Mouse (Mus musculus) CD4-positive naive resting alpha-beta T cell, adult 76 days (primary cell): ENCODE data around the gene Gm11595. TPM values are rescaled to one million over a fixed set of nuclear protein-coding genes. Genes with fewer than 3 reads are reported as not detected.

Source experiments
- total RNA-seq: library from RNA; stranded (reverse); gene quantifications from one replicate; pipeline ENCODE4 v1.2.4, GENCODE M21; 2023

Gm11595 gene
- total RNA-seq, result not detected

DNA sequence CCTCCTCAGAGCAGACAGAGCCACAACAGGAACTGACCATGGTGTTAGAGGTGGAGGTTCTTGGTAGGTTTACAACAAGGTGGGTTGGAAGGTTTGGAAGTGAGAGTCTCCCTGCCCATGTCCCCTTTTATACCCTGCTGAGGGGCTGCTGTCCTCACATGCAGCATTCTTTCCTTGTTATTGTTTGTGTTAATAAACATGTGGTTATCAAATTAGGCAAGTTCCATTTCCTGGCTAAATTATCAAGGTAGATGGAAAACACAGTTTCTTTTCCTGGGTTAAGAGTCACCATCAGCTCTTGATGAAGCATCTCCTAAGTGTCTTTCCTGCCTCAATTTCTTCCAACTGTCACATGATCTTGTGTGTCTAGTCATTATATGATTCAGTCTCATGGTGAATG, at the start of gene Gm11595:
TSS of gene Gm11595 (minus strand) at position 101 of the 400 bp plus-strand sequence.

DNA sequence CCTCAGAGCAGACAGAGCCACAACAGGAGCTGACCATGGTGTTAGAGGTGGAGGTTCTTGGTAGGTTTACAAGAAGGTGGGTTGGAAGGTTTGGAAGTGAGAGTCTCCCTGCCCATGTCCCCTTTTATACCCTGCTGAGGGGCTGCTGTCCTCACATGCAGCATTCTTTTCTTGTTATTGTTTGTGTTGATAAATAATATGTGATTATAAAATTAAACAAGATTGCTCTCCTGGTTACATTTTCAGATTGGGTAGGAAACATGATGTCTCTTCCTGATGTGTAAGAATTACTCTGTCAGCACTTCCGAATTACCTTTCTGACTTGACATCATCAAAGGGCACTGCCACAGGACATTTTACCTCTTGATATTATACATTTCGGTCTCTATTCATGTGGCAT, 42.9 kb upstream of the Gm11595 start, which contains the start of gene Gm11564:
TSS of gene Gm11564 (minus strand) at position 101 of the 400 bp plus-strand sequence.

DNA sequence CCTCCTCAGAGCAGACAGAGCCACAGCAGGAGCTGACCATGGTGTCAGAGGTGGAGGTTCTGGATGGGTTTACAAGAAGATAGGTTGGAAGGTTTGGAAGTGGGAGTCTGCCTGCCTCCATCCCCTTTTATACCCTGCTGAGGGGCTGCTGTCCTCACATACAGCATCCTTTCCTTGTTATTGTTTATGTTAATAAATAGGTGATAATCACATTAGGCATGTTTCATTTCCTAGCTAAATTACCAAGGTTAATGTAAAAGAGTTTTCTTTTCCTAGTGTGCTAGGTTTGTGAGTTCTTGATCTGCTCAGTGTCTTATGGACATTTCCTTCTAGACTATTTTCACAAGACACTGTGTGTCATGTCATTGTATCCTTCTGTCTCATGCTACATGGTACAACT, 37.1 kb upstream of the Gm11595 start, which contains the start of gene Krtap4-13:
TSS of gene Krtap4-13 (minus strand) at position 101 of the 400 bp plus-strand sequence.

GRCm38 (mm10) chr11:99804346-99804745, 31.6 kb upstream of the Gm11595 start, which contains the start of gene Gm11554:
TSS of gene Gm11554 (minus strand) at chr11:99804446.

DNA sequence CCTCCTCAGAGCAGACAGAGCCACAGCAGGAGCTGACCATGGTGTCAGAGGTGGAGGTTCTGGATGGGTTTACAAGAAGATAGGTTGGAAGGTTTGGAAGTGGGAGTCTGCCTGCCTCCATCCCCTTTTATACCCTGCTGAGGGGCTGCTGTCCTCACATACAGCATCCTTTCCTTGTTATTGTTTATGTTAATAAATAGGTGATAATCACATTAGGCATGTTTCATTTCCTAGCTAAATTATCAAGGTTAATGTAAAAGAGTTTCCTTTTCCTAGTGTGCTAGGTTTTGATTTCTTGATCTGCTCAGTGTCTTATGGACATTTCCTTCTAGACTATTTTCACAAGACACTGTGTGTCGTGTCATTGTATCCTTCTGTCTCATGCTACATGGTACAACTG, 26.1 kb upstream of the Gm11595 start, which contains the start of gene Gm11569:
TSS of gene Gm11569 (minus strand) at position 101 of the 400 bp plus-strand sequence.

DNA sequence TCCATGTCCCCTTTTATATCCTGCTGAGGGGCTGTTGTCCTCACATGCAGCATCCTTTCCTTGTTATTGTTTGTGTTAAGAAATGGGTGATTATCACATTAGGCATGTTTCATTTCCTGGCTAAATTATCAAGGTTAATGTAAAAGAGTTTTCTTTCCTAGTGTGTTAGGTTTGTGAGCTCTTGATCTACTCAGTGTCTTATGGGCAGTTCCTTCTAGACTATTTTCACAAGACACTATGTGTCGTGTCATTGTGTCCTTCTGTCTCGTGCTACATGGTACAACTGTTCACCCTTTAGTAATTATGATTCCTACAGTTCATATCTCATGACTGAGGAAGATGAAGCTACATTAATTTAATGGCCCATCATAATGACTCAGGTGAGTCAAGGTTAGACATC, 20.7 kb upstream of the Gm11595 start, which contains the start of gene Gm11596:
TSS of gene Gm11596 (minus strand) at position 101 of the 400 bp plus-strand sequence.

GRCm38 (mm10) chr11:99784900-99785299, 12.2 kb upstream of the Gm11595 start, which contains the start of gene Krtap4-9:
TSS of gene Krtap4-9 (plus strand) at chr11:99785200.

GRCm38 (mm10) chr11:99780604-99781003, 7.9 kb upstream of the Gm11595 start, which contains the start of gene Krtap4-8:
TSS of gene Krtap4-8 (minus strand) at chr11:99780704.

GRCm38 (mm10) chr11:99734190-99734589, 38.5 kb downstream of the Gm11595 start, which contains the start of gene Gm14180:
TSS of gene Gm14180 (minus strand) at chr11:99734290.

Other genes with a start within 250 kb of the Gm11595 start
- gene Krt40, start 229.8 kb downstream of the Gm11595 start, total RNA-seq, result not detected
- not detected for gene Krtap3-3, start 222.0 kb downstream of the Gm11595 start, total RNA-seq
- not detected for gene Krtap3-2, start 216.1 kb downstream of the Gm11595 start, total RNA-seq
- not detected for gene Gm11939, start 213.4 kb downstream of the Gm11595 start, total RNA-seq
- not detected for gene Krtap3-1, start 206.3 kb downstream of the Gm11595 start, total RNA-seq
- not detected for gene Krtap1-5, start 191.9 kb downstream of the Gm11595 start, total RNA-seq
- not detected for gene Krtap1-4, start 189.3 kb downstream of the Gm11595 start, total RNA-seq
- not detected for gene Krtap1-3, start 181.6 kb downstream of the Gm11595 start, total RNA-seq
- not detected for gene Krtap9-3, start 174.8 kb downstream of the Gm11595 start, total RNA-seq
- not detected for gene Gm11938, start 169.6 kb downstream of the Gm11595 start, total RNA-seq
- not detected for gene Gm11937, start 162.7 kb downstream of the Gm11595 start, total RNA-seq
- gene Krtap2-4, start 158.1 kb downstream of the Gm11595 start, total RNA-seq, result not detected
- gene Gm11562, start 152.5 kb downstream of the Gm11595 start, total RNA-seq, result not detected
- gene Krtap4-1, start 144.7 kb downstream of the Gm11595 start, total RNA-seq, result not detected
- gene Krtap4-2, start 137.8 kb downstream of the Gm11595 start, total RNA-seq, result not detected
- gene Krtap4-7, start 128.8 kb downstream of the Gm11595 start, total RNA-seq, result not detected
- not detected for gene Gm11555, start 122.7 kb downstream of the Gm11595 start, total RNA-seq
- gene Gm11563, start 114.0 kb downstream of the Gm11595 start, total RNA-seq, result not detected
- gene Krtap4-6, start 107.0 kb downstream of the Gm11595 start, total RNA-seq, result not detected
- gene Gm14190, start 82.2 kb downstream of the Gm11595 start, total RNA-seq, result not detected
- not detected for gene Gm14180, start 38.6 kb downstream of the Gm11595 start, total RNA-seq
- not detected for gene Krtap4-8, start 7.8 kb upstream of the Gm11595 start, total RNA-seq
- not detected for gene Krtap4-9, start 12.3 kb upstream of the Gm11595 start, total RNA-seq
- gene Gm11596, start 20.6 kb upstream of the Gm11595 start, total RNA-seq, result not detected
- not detected for gene Gm11569, start 26.0 kb upstream of the Gm11595 start, total RNA-seq
- gene Gm11554, start 31.5 kb upstream of the Gm11595 start, total RNA-seq, result not detected
- gene Krtap4-13, start 37.0 kb upstream of the Gm11595 start, total RNA-seq, result not detected
- not detected for gene Gm11564, start 42.8 kb upstream of the Gm11595 start, total RNA-seq
- not detected for gene 2300003K06Rik, start 65.2 kb upstream of the Gm11595 start, total RNA-seq
- gene Krtap4-16, start 78.7 kb upstream of the Gm11595 start, total RNA-seq, result not detected
- not detected for gene Gm11568, start 85.0 kb upstream of the Gm11595 start, total RNA-seq
- not detected for gene Gm11559, start 91.6 kb upstream of the Gm11595 start, total RNA-seq
- not detected for gene Krtap9-1, start 100.5 kb upstream of the Gm11595 start, total RNA-seq
- gene Gm11567, start 106.3 kb upstream of the Gm11595 start, total RNA-seq, result not detected
- not detected for gene Krtap31-1, start 135.0 kb upstream of the Gm11595 start, total RNA-seq
- gene Gm11565, start 141.8 kb upstream of the Gm11595 start, total RNA-seq, result not detected
- not detected for gene Krtap31-2, start 163.4 kb upstream of the Gm11595 start, total RNA-seq
- gene Krtap9-5, start 175.6 kb upstream of the Gm11595 start, total RNA-seq, result not detected
- not detected for gene Krtap29-1, start 206.1 kb upstream of the Gm11595 start, total RNA-seq
- gene Krtap16-1, start 213.7 kb upstream of the Gm11595 start, total RNA-seq, result not detected
- not detected for gene Krtap17-1, start 221.1 kb upstream of the Gm11595 start, total RNA-seq
- gene Krt33a, start 243.3 kb upstream of the Gm11595 start, total RNA-seq, result not detected